Mouse (Mus musculus) cerebellum, postnatal 10 days (tissue): ENCODE results near the gene Nsf.
A peak's percentile ranks its signal among the peaks of the same experiment; 100 is the strongest.

ENCODE experiments used
- DNase-seq, 2 experiments: peaks; one replicate each; pipeline ENCODE4 v3.0.0; 2021; ENCODE audit warnings: mixed read lengths in 2 of 2

Gene Nsf

GRCm38 (mm10) chr11:103940887-103941286 lies 13.0 kb downstream of the Nsf start:
- no peak for DNase-seq

- DNase-seq: no peak
Observed at GRCm38 (mm10) chr11:103937976-103938728, 15.7 kb downstream of the Nsf start.

- DNase-seq: no peak
Observed at GRCm38 (mm10) chr11:103937451-103937850, 16.4 kb downstream of the Nsf start.

GRCm38 (mm10) chr11:103935717-103936116 lies 18.1 kb downstream of the Nsf start:
- no peak for DNase-seq

- no peak for DNase-seq
Observed at GRCm38 (mm10) chr11:103933886-103934285, 20.0 kb downstream of the Nsf start.

- no peak for DNase-seq
Observed at GRCm38 (mm10) chr11:103923957-103924356, 29.9 kb downstream of the Nsf start.

- DNase-seq: no peak
Observed at GRCm38 (mm10) chr11:103923272-103923671, 30.6 kb downstream of the Nsf start.

GRCm38 (mm10) chr11:103922812-103923211 lies 31.0 kb downstream of the Nsf start:
- no peak for DNase-seq

- DNase-seq: no peak
Observed at GRCm38 (mm10) chr11:103920665-103921064, 33.2 kb downstream of the Nsf start.

- DNase-seq: no peak
Observed at GRCm38 (mm10) chr11:103916807-103917206, 37.0 kb downstream of the Nsf start.

- DNase-seq: no peak
Observed at GRCm38 (mm10) chr11:103915686-103916085, 38.2 kb downstream of the Nsf start.

- peak; percentile 18 to 82 for DNase-seq
Observed at GRCm38 (mm10) chr11:103910993-103911585, 42.8 kb downstream of the Nsf start.

GRCm38 (mm10) chr11:103910531-103910930 lies 43.3 kb downstream of the Nsf start:
- no peak for DNase-seq

GRCm38 (mm10) chr11:103909809-103910208 lies 44.0 kb downstream of the Nsf start:
- DNase-seq: no peak

- DNase-seq: no peak
Observed at GRCm38 (mm10) chr11:103909396-103909795, 44.5 kb downstream of the Nsf start.

GRCm38 (mm10) chr11:103906051-103906719 lies 47.7 kb downstream of the Nsf start:
- DNase-seq: no peak

- DNase-seq: no peak
Observed at GRCm38 (mm10) chr11:103905506-103905905, 48.4 kb downstream of the Nsf start.

- DNase-seq: no peak
Observed at GRCm38 (mm10) chr11:103901581-103901966, 52.3 kb downstream of the Nsf start.

- DNase-seq: peak; percentile 55 to 65
Observed at GRCm38 (mm10) chr11:103900803-103901580, 52.9 kb downstream of the Nsf start.

- DNase-seq: no peak
Observed at GRCm38 (mm10) chr11:103896966-103897750, 56.7 kb downstream of the Nsf start.

- DNase-seq: no peak
Observed at GRCm38 (mm10) chr11:103896056-103896455, 57.8 kb downstream of the Nsf start.

- no peak for DNase-seq
Observed at GRCm38 (mm10) chr11:103892831-103893230, 61.0 kb downstream of the Nsf start.
